Mouse (Mus musculus) heart, postnatal 0 days (tissue): ENCODE results near the gene Dynlrb1.

Source experiments
- CTCF ChIP-seq: IDR thresholded peaks from 2 replicates; pipeline ENCODE4 v1.5.1; 2016; ENCODE audit warnings: antibody characterized with exemption, control low read depth, low read depth
- EP300 ChIP-seq: IDR thresholded peaks from 2 replicates; pipeline ENCODE4 v1.6.1; 2016; ENCODE audit warnings: antibody characterized with exemption, low read depth

GRCm38 (mm10) chr2:155276621-155277175, 40.4 kb downstream of the Dynlrb1 start:
- TF ChIP-seq CTCF (no peak), EP300 (no peak; the same call in 1 of the 2 replicates)
